Mouse (Mus musculus) heart, embryonic 11.5 days (tissue): Measurements from ENCODE around the gene Ppfibp2. TPM values are rescaled to one million over a fixed set of nuclear protein-coding genes. Genes with fewer than 3 reads are reported as not detected.

Experiments
- ATAC-seq: fragments of 200-750 bp; cut with Nextera tagmentation; replicated peaks from 2 replicates; pipeline ENCODE4 v1.8.0; 2017; ENCODE audit warnings: moderate library complexity; ENCODE audit not compliant: insufficient number of reproducible peaks, low FRiP score, low TSS enrichment
- H3K27ac ChIP-seq: fragments of 300-500 bp; sonication (generic); 2 replicates; pipeline ENCODE4 v1.5.1; 2014; ENCODE audit warnings: mild to moderate bottlenecking, low read depth, low read length
- H3K27me3 ChIP-seq: fragments of 300-500 bp; sonication (generic); 2 replicates; pipeline ENCODE4 v1.6.1; 2014; ENCODE audit warnings: mild to moderate bottlenecking, low read length, mixed read lengths; ENCODE audit not compliant: control insufficient read depth, insufficient read depth
- H3K36me3 ChIP-seq: fragments of 300-500 bp; sonication (generic); 2 replicates; pipeline ENCODE4 v1.6.1; 2014; ENCODE audit warnings: mild to moderate bottlenecking, low read length, moderate library complexity, mixed read lengths; ENCODE audit not compliant: control insufficient read depth, insufficient read depth
- H3K4me1 ChIP-seq: fragments of 300-500 bp; sonication (generic); 2 replicates; pipeline ENCODE4 v1.6.1; 2014; ENCODE audit warnings: low read length; ENCODE audit not compliant: control insufficient read depth, insufficient read depth
- H3K4me2 ChIP-seq: fragments of 300-500 bp; sonication (generic); 2 replicates; pipeline ENCODE4 v1.6.1; 2014; ENCODE audit warnings: mild to moderate bottlenecking, moderate library complexity
- H3K4me3 ChIP-seq: fragments of 300-500 bp; sonication (generic); 2 replicates; pipeline ENCODE4 v1.5.1; 2014; ENCODE audit warnings: low read depth, low read length
- H3K9ac ChIP-seq: fragments of 300-500 bp; sonication (generic); 2 replicates; pipeline ENCODE4 v1.6.1; 2014; ENCODE audit warnings: mild to moderate bottlenecking, low read depth, low read length, moderate library complexity
- H3K9me3 ChIP-seq: fragments of 300-500 bp; sonication (generic); replicated peaks from 2 replicates; pipeline ENCODE4 v1.6.1; 2016; ENCODE audit warnings: low read length; ENCODE audit not compliant: control insufficient read depth
- WGBS: fragments of 180-500 bp; shearing (Covaris S2); extraction: QIAGEN DNeasy Blood & Tissue Kit; methylation state at CpG from one replicate; pipeline ENCODE4 v1.1.7; 2014; ENCODE audit not compliant: insufficient replicate concordance; 5-methylcytosine and 5-hydroxymethylcytosine counted together
- polyA plus RNA-seq: library from polyadenylated mRNA; unstranded; fragments of >200 nt; fragmentation: Nextera tagmentation; extraction: Ambion mirVana; gene quantifications from 2 replicates; pipeline ENCODE4 v1.2.1, GENCODE M21; 2014

The Ppfibp2 gene
- polyA plus RNA-seq, 1 experiment from 2014 or later, result 6.3 TPM

- H3K4me2 ChIP-seq, result no peak overlapping the region
- no peak overlapping the region for H3K4me3 ChIP-seq
- no peaks in the 10 kb centered on the region for H3K9me3 ChIP-seq
- no peak overlapping the region for H3K27ac ChIP-seq
- no peak for ATAC-seq
- 86% methylated on average over 2 of the region's 2 CpGs for WGBS
- no peaks in the 10 kb centered on the region for H3K27me3 ChIP-seq
- H3K4me1 ChIP-seq, result no peaks in the 10 kb centered on the region
- H3K36me3 ChIP-seq, result no peaks in the 10 kb centered on the region
- no peak overlapping the region for H3K9ac ChIP-seq
Observed at GRCm38 (mm10) chr7:107644987-107645386, 50.0 kb downstream of the Ppfibp2 start.

DNA sequence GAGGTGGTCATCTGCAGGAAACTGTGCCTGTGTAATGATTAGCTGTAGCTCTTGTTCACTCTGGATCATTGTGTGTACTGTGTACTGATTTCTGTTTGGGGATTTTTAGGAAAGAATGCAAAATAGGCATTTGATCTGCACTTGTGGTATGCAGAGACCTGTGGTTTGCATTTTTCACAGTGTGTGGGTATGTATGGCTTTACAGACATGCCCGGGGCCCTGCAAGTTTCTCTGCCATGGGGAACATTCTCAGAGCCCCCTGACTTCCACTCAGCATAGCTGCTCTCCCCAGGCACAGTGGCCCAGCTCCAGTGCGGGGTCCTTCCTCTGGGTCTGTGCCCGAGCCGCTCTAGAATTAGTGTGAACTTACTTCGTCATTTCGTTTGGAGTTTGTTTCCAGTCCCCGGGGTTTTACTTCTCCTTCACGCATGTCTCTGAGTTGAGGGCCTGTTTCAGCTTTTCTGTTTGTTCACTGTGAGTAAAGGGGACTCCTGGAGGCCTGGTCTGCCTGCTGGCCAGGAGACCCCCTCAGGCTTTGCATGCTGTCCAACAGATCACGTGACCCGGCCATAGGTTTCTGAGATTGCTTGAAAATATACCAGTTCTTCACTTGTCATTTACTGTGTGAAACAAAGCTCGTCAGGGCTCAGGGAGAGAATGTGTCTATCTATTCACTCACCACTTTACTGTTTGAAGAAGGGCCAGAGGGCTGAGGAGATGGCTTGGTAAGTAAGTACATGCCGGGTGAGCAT lies 54.1 kb downstream of the Ppfibp2 start:
- ATAC-seq, result no peak
- Histone ChIP-seq H3K9ac (no peak overlapping the region), H3K9me3 (no peaks in the 10 kb centered on the region), H3K4me2 (no peak overlapping the region), H3K27ac (no peak overlapping the region), H3K4me3 (no peak overlapping the region), H3K27me3 (no peaks in the 10 kb centered on the region), H3K36me3 (no peaks in the 10 kb centered on the region), H3K4me1 (no peaks in the 10 kb centered on the region)
- WGBS, result 81% methylated on average over 12 of the region's 12 CpGs

- Histone ChIP-seq H3K9ac (no peak overlapping the region), H3K27ac (no peak overlapping the region), H3K4me3 (no peak overlapping the region), H3K9me3 (no peaks in the 10 kb centered on the region), H3K4me2 (no peak overlapping the region), H3K36me3 (no peaks in the 10 kb centered on the region), H3K27me3 (no peaks in the 10 kb centered on the region), H3K4me1 (no peaks in the 10 kb centered on the region)
- ATAC-seq, result 0 out of 2 replicates have a peak, but pooled peaks have one; percentile 31
- 78% methylated on average over 7 of the region's 7 CpGs for WGBS
Observed at GRCm38 (mm10) chr7:107649990-107650389, 55.0 kb downstream of the Ppfibp2 start.

DNA sequence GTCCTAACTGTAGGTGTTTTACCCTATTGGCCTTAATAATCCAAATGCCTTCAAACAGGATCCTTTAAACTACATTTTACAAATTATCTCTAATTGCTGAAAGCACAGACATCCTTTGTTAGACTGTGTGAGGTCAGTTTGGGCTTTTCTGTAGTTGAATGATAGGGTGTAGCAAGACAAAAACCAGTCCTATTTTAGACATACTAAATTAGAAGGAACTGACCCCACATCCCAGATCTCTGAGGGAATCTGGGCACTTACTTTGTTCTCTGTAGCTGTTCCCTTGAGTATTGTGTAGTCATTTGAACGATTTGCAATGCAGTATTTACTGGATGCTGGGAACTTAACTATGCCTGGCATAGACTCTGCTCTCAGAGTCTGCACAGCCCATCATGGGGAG lies 56.8 kb downstream of the Ppfibp2 start:
- no peak overlapping the region for H3K9ac ChIP-seq
- H3K4me3 ChIP-seq, result no peak overlapping the region
- H3K27me3 ChIP-seq, result no peaks in the 10 kb centered on the region
- WGBS, result 52% methylated on average over 1 of the region's 1 CpGs
- H3K9me3 ChIP-seq, result no peaks in the 10 kb centered on the region
- H3K27ac ChIP-seq, result no peak overlapping the region
- no peaks in the 10 kb centered on the region for H3K36me3 ChIP-seq
- H3K4me2 ChIP-seq, result no peak overlapping the region
- H3K4me1 ChIP-seq, result no peaks in the 10 kb centered on the region
- no peak for ATAC-seq

GRCm38 (mm10) chr7:107656451-107656850 lies 61.4 kb downstream of the Ppfibp2 start:
- WGBS, result 84% methylated on average over 6 of the region's 6 CpGs
- H3K27ac ChIP-seq, result no peak overlapping the region
- H3K9ac ChIP-seq, result no peak overlapping the region
- no peaks in the 10 kb centered on the region for H3K36me3 ChIP-seq
- H3K4me1 ChIP-seq, result 0 out of 2 replicates have a peak, but pooled peaks cover under 1% of the 10 kb centered on the region
- H3K4me3 ChIP-seq, result no peak overlapping the region
- no peak for ATAC-seq
- H3K4me2 ChIP-seq, result no peak overlapping the region
- H3K9me3 ChIP-seq, result no peaks in the 10 kb centered on the region
- no peaks in the 10 kb centered on the region for H3K27me3 ChIP-seq

- H3K4me1 ChIP-seq, result peaks cover 12% of the 10 kb centered on the region
- no peak overlapping the region for H3K9ac ChIP-seq
- no peak overlapping the region for H3K4me2 ChIP-seq
- H3K9me3 ChIP-seq, result no peaks in the 10 kb centered on the region
- no peaks in the 10 kb centered on the region for H3K27me3 ChIP-seq
- H3K27ac ChIP-seq, result no peak overlapping the region
- WGBS, result 80% methylated on average over 8 of the region's 8 CpGs
- no peak for ATAC-seq
- no peaks in the 10 kb centered on the region for H3K36me3 ChIP-seq
- H3K4me3 ChIP-seq, result no peak overlapping the region
Observed at GRCm38 (mm10) chr7:107659186-107659918, 64.3 kb downstream of the Ppfibp2 start.

GRCm38 (mm10) chr7:107661189-107661842 lies 66.3 kb downstream of the Ppfibp2 start:
- ATAC-seq, result 0 out of 2 replicates have a peak, but pooled peaks have one; percentile 46
- no peaks in the 10 kb centered on the region for H3K27me3 ChIP-seq
- no peak overlapping the region for H3K4me3 ChIP-seq
- H3K9me3 ChIP-seq, result no peaks in the 10 kb centered on the region
- no peak overlapping the region for H3K9ac ChIP-seq
- H3K27ac ChIP-seq, result no peak overlapping the region
- H3K36me3 ChIP-seq, result no peaks in the 10 kb centered on the region
- 19% methylated on average over 8 of the region's 8 CpGs for WGBS
- no peak overlapping the region for H3K4me2 ChIP-seq
- peaks cover 21% of the 10 kb centered on the region for H3K4me1 ChIP-seq

DNA sequence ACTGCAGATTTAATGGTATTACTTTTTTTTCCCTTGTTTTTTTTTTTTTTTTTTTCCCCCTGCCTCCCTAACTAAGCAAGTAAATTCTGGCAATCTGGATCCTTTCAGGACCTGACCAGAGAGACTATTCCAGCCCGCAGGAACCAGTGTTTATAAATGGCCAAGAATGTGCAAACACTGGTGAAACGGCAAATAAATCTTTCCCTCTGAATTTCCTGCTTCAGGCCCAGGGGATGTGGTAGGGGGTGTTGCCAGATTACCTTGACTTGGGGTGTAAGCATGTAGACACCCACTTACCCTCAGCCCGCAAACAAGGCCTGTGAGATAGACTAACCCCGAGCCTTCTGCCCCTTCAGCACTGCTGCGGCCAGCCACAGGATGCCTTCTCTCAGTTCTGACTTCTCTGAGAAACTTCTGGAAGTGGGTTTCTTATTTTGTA lies 66.9 kb downstream of the Ppfibp2 start:
- no peaks in the 10 kb centered on the region for H3K36me3 ChIP-seq
- peaks cover 26% of the 10 kb centered on the region for H3K4me1 ChIP-seq
- WGBS, result 68% methylated on average over 5 of the region's 5 CpGs
- no peak overlapping the region for H3K4me3 ChIP-seq
- H3K9ac ChIP-seq, result no peak overlapping the region
- H3K9me3 ChIP-seq, result no peaks in the 10 kb centered on the region
- H3K27me3 ChIP-seq, result no peaks in the 10 kb centered on the region
- ATAC-seq, result no peak
- no peak overlapping the region for H3K27ac ChIP-seq
- no peak overlapping the region for H3K4me2 ChIP-seq
